Mouse (Mus musculus) left cerebral cortex, adult 8-10 months (tissue): Measurements from ENCODE around the gene C530008M17Rik. TPM values are rescaled to one million over a fixed set of nuclear protein-coding genes. Genes with fewer than 3 reads are reported as not detected.

Experiments
- DNase-seq, 2 experiments: peaks; one replicate each; pipeline ENCODE4 v3.0.0; 2022; ENCODE audit warnings: low spot score in 2 of 2
- total RNA-seq, 4 experiments: library from RNA; stranded (reverse); gene quantifications; 2 replicates each; pipeline ENCODE4 v1.2.4; 2022

C530008M17Rik gene
- total RNA-seq, 4 experiments from 2014 or later: 48.2 to 53.4 (median 51.1) TPM

- no peak for DNase-seq
Observed at GRCm38 (mm10) chr5:76828527-76829240, 172.4 kb downstream of the C530008M17Rik start.

- no peak for DNase-seq
Observed at GRCm38 (mm10) chr5:76832529-76833210, 176.4 kb downstream of the C530008M17Rik start.

GRCm38 (mm10) chr5:76837018-76837417 lies 180.7 kb downstream of the C530008M17Rik start:
- DNase-seq: peak in 1 of 2 experiments; percentile 41

- no peak for DNase-seq
Observed at GRCm38 (mm10) chr5:76839786-76840185, 183.5 kb downstream of the C530008M17Rik start.

- DNase-seq: no peak
Observed at GRCm38 (mm10) chr5:76841859-76842258, 185.5 kb downstream of the C530008M17Rik start.

- DNase-seq: peak in 1 of 2 experiments; percentile 58
Observed at GRCm38 (mm10) chr5:76843448-76843847, 187.1 kb downstream of the C530008M17Rik start.

- no peak for DNase-seq
Observed at GRCm38 (mm10) chr5:76843851-76844419, 187.6 kb downstream of the C530008M17Rik start.

GRCm38 (mm10) chr5:76844618-76845186 lies 188.4 kb downstream of the C530008M17Rik start:
- no peak for DNase-seq

GRCm38 (mm10) chr5:76847106-76847505 lies 190.8 kb downstream of the C530008M17Rik start:
- DNase-seq: no peak

GRCm38 (mm10) chr5:76851316-76851715 lies 195.0 kb downstream of the C530008M17Rik start:
- no peak for DNase-seq

- DNase-seq: peak; percentile 48 to 78
Observed at GRCm38 (mm10) chr5:76853549-76853948, 197.2 kb downstream of the C530008M17Rik start.

- no peak for DNase-seq
Observed at GRCm38 (mm10) chr5:76855829-76856600, 199.7 kb downstream of the C530008M17Rik start.

- DNase-seq: no peak
Observed at GRCm38 (mm10) chr5:76857103-76858015, 201.0 kb downstream of the C530008M17Rik start.

- no peak for DNase-seq
Observed at GRCm38 (mm10) chr5:76858444-76858843, 202.1 kb downstream of the C530008M17Rik start.

- no peak for DNase-seq
Observed at GRCm38 (mm10) chr5:76866819-76867218, 210.5 kb downstream of the C530008M17Rik start.

GRCm38 (mm10) chr5:76868693-76869286 lies 212.5 kb downstream of the C530008M17Rik start:
- no peak for DNase-seq

GRCm38 (mm10) chr5:76869553-76869952 lies 213.2 kb downstream of the C530008M17Rik start:
- no peak for DNase-seq

GRCm38 (mm10) chr5:76876106-76876758 lies 219.9 kb downstream of the C530008M17Rik start:
- DNase-seq: no peak

GRCm38 (mm10) chr5:76884107-76884506 lies 227.8 kb downstream of the C530008M17Rik start:
- DNase-seq: no peak
